Mouse (Mus musculus): ENCODE measurements around the gene 1110002E22Rik. TPM values are rescaled to one million over a fixed set of nuclear protein-coding genes. Genes with fewer than 3 reads are reported as not detected.

Gene 1110002E22Rik
- polyA plus RNA-seq, 1 experiment from 2014 or later = 6.3 TPM

GRCm38 (mm10) chr3:138033986-138034385 lies 30.9 kb upstream of the 1110002E22Rik start:
- Histone ChIP-seq H3K4me1 (ENCODE audit: control insufficient read depth, insufficient read depth, low read length) (no peaks in the 10 kb centered on the region; the same call in 1 of the 2 replicates), H3K4me3 (ENCODE audit: low read depth, low read length) (no peak overlapping the region), H3K36me3 (ENCODE audit: control insufficient read depth, insufficient read depth, low read length) (no peaks in the 10 kb centered on the region), H3K9me3 (replicated peaks; ENCODE audit: control insufficient read depth, low read length) (no peaks in the 10 kb centered on the region; the same call in 1 of the 2 replicates), H3K4me2 (no peak overlapping the region), H3K9ac (ENCODE audit: low read depth, low read length) (no peak overlapping the region), H3K27me3 (ENCODE audit: control insufficient read depth, insufficient read depth, low read length) (no peaks in the 10 kb centered on the region), H3K27ac (ENCODE audit: low read depth, low read length) (no peak overlapping the region)
- ATAC-seq (replicated peaks; ENCODE audit: insufficient number of reproducible peaks, low FRiP score, low TSS enrichment) = no peak
- WGBS (ENCODE audit: insufficient replicate concordance) = 55% methylated on average over 6 of the region's 6 CpGs

- H3K4me2 ChIP-seq = no peak overlapping the region
- H3K4me1 ChIP-seq (ENCODE audit: control insufficient read depth, insufficient read depth, low read length) = no peaks in the 10 kb centered on the region
- H3K9me3 ChIP-seq (replicated peaks; ENCODE audit: control insufficient read depth, low read length) = no peaks in the 10 kb centered on the region; the same call in 1 of the 2 replicates
- H3K9ac ChIP-seq (ENCODE audit: low read depth, low read length) = no peak overlapping the region
- no peak overlapping the region for H3K27ac ChIP-seq (ENCODE audit: low read depth, low read length)
- 63% methylated on average over 2 of the region's 2 CpGs for WGBS (ENCODE audit: insufficient replicate concordance)
- H3K27me3 ChIP-seq (ENCODE audit: control insufficient read depth, insufficient read depth, low read length) = no peaks in the 10 kb centered on the region
- ATAC-seq (replicated peaks; ENCODE audit: insufficient number of reproducible peaks, low FRiP score, low TSS enrichment) = no peak
- no peak overlapping the region for H3K4me3 ChIP-seq (ENCODE audit: low read depth, low read length)
- no peaks in the 10 kb centered on the region for H3K36me3 ChIP-seq (ENCODE audit: control insufficient read depth, insufficient read depth, low read length)
Observed at GRCm38 (mm10) chr3:138040938-138041337, 23.9 kb upstream of the 1110002E22Rik start.

GRCm38 (mm10) chr3:138041591-138042301 lies 23.1 kb upstream of the 1110002E22Rik start:
- Histone ChIP-seq H3K27me3 (ENCODE audit: control insufficient read depth, insufficient read depth, low read length) (no peaks in the 10 kb centered on the region), H3K4me2 (no peak overlapping the region), H3K9ac (ENCODE audit: low read depth, low read length) (no peak overlapping the region), H3K4me3 (ENCODE audit: low read depth, low read length) (no peak overlapping the region), H3K4me1 (ENCODE audit: control insufficient read depth, insufficient read depth, low read length) (no peaks in the 10 kb centered on the region), H3K36me3 (ENCODE audit: control insufficient read depth, insufficient read depth, low read length) (no peaks in the 10 kb centered on the region), H3K9me3 (replicated peaks; ENCODE audit: control insufficient read depth, low read length) (no peaks in the 10 kb centered on the region; the same call in 1 of the 2 replicates), H3K27ac (ENCODE audit: low read depth, low read length) (no peak overlapping the region)
- ATAC-seq (replicated peaks; ENCODE audit: insufficient number of reproducible peaks, low FRiP score, low TSS enrichment) = no peak
- WGBS (ENCODE audit: insufficient replicate concordance) = 60% methylated on average over 3 of the region's 3 CpGs

- 83% methylated on average over 7 of the region's 7 CpGs for WGBS (ENCODE audit: insufficient replicate concordance)
- Histone ChIP-seq H3K9ac (ENCODE audit: low read depth, low read length) (no peak overlapping the region), H3K36me3 (ENCODE audit: control insufficient read depth, insufficient read depth, low read length) (no peaks in the 10 kb centered on the region), H3K27me3 (ENCODE audit: control insufficient read depth, insufficient read depth, low read length) (no peaks in the 10 kb centered on the region), H3K9me3 (replicated peaks; ENCODE audit: control insufficient read depth, low read length) (no peaks in the 10 kb centered on the region; the same call in 1 of the 2 replicates), H3K4me2 (no peak overlapping the region), H3K4me1 (ENCODE audit: control insufficient read depth, insufficient read depth, low read length) (no peaks in the 10 kb centered on the region), H3K27ac (ENCODE audit: low read depth, low read length) (no peak overlapping the region), H3K4me3 (ENCODE audit: low read depth, low read length) (no peak overlapping the region)
- ATAC-seq (replicated peaks; ENCODE audit: insufficient number of reproducible peaks, low FRiP score, low TSS enrichment) = no peak
Observed at GRCm38 (mm10) chr3:138043316-138043715, 21.5 kb upstream of the 1110002E22Rik start.

- Histone ChIP-seq H3K4me2 (no peak overlapping the region), H3K4me3 (ENCODE audit: low read depth, low read length) (no peak overlapping the region), H3K27ac (ENCODE audit: low read depth, low read length) (no peak overlapping the region), H3K27me3 (ENCODE audit: control insufficient read depth, insufficient read depth, low read length) (no peaks in the 10 kb centered on the region), H3K9me3 (replicated peaks; ENCODE audit: control insufficient read depth, low read length) (no peaks in the 10 kb centered on the region), H3K36me3 (ENCODE audit: control insufficient read depth, insufficient read depth, low read length) (no peaks in the 10 kb centered on the region), H3K4me1 (ENCODE audit: control insufficient read depth, insufficient read depth, low read length) (peaks cover 8% of the 10 kb centered on the region), H3K9ac (ENCODE audit: low read depth, low read length) (no peak overlapping the region)
- WGBS (ENCODE audit: insufficient replicate concordance) = 79% methylated on average over 6 of the region's 6 CpGs
- no peak for ATAC-seq (replicated peaks; ENCODE audit: insufficient number of reproducible peaks, low FRiP score, low TSS enrichment)
Observed at GRCm38 (mm10) chr3:138049555-138049954, 15.3 kb upstream of the 1110002E22Rik start.

GRCm38 (mm10) chr3:138050772-138051171 lies 14.1 kb upstream of the 1110002E22Rik start:
- no peak overlapping the region for H3K9ac ChIP-seq (ENCODE audit: low read depth, low read length)
- H3K27ac ChIP-seq (ENCODE audit: low read depth, low read length) = no peak overlapping the region
- no peaks in the 10 kb centered on the region for H3K36me3 ChIP-seq (ENCODE audit: control insufficient read depth, insufficient read depth, low read length)
- H3K9me3 ChIP-seq (replicated peaks; ENCODE audit: control insufficient read depth, low read length) = no peaks in the 10 kb centered on the region
- H3K27me3 ChIP-seq (ENCODE audit: control insufficient read depth, insufficient read depth, low read length) = no peaks in the 10 kb centered on the region
- WGBS (ENCODE audit: insufficient replicate concordance) = 59% methylated on average over 11 of the region's 11 CpGs
- no peak overlapping the region for H3K4me3 ChIP-seq (ENCODE audit: low read depth, low read length)
- no peak for ATAC-seq (replicated peaks; ENCODE audit: insufficient number of reproducible peaks, low FRiP score, low TSS enrichment)
- no peak overlapping the region for H3K4me2 ChIP-seq
- peaks cover 8% of the 10 kb centered on the region for H3K4me1 ChIP-seq (ENCODE audit: control insufficient read depth, insufficient read depth, low read length)

GRCm38 (mm10) chr3:138051431-138051830 lies 13.4 kb upstream of the 1110002E22Rik start:
- Histone ChIP-seq H3K36me3 (ENCODE audit: control insufficient read depth, insufficient read depth, low read length) (no peaks in the 10 kb centered on the region), H3K4me1 (ENCODE audit: control insufficient read depth, insufficient read depth, low read length) (peaks cover 8% of the 10 kb centered on the region), H3K4me2 (no peak overlapping the region), H3K4me3 (ENCODE audit: low read depth, low read length) (no peak overlapping the region), H3K27me3 (ENCODE audit: control insufficient read depth, insufficient read depth, low read length) (no peaks in the 10 kb centered on the region), H3K9ac (ENCODE audit: low read depth, low read length) (no peak overlapping the region), H3K27ac (ENCODE audit: low read depth, low read length) (no peak overlapping the region), H3K9me3 (replicated peaks; ENCODE audit: control insufficient read depth, low read length) (no peaks in the 10 kb centered on the region)
- WGBS (ENCODE audit: insufficient replicate concordance) = 64% methylated on average over 3 of the region's 3 CpGs
- no peak for ATAC-seq (replicated peaks; ENCODE audit: insufficient number of reproducible peaks, low FRiP score, low TSS enrichment)

- Histone ChIP-seq H3K9me3 (replicated peaks; ENCODE audit: control insufficient read depth, low read length) (no peaks in the 10 kb centered on the region), H3K9ac (ENCODE audit: low read depth, low read length) (peak overlapping the region; percentile 29; the same call in 1 of the 2 replicates), H3K4me2 (peak overlapping the region; percentile 30), H3K36me3 (ENCODE audit: control insufficient read depth, insufficient read depth, low read length) (no peaks in the 10 kb centered on the region), H3K4me3 (ENCODE audit: low read depth, low read length) (no peak overlapping the region), H3K27ac (ENCODE audit: low read depth, low read length) (peak overlapping the region; percentile 92), H3K4me1 (ENCODE audit: control insufficient read depth, insufficient read depth, low read length) (peaks cover 16% of the 10 kb centered on the region), H3K27me3 (ENCODE audit: control insufficient read depth, insufficient read depth, low read length) (no peaks in the 10 kb centered on the region)
- ATAC-seq (replicated peaks; ENCODE audit: insufficient number of reproducible peaks, low FRiP score, low TSS enrichment) = peak; percentile 80
- WGBS (ENCODE audit: insufficient replicate concordance) = 13% methylated on average over 4 of the region's 4 CpGs
Observed at GRCm38 (mm10) chr3:138053969-138054368, 10.9 kb upstream of the 1110002E22Rik start.

- peaks cover 26% of the 10 kb centered on the region for H3K4me1 ChIP-seq (ENCODE audit: control insufficient read depth, insufficient read depth, low read length)
- WGBS (ENCODE audit: insufficient replicate concordance) = 59% methylated on average over 7 of the region's 7 CpGs
- H3K9me3 ChIP-seq (replicated peaks; ENCODE audit: control insufficient read depth, low read length) = no peaks in the 10 kb centered on the region
- H3K4me3 ChIP-seq (ENCODE audit: low read depth, low read length) = no peak overlapping the region
- no peaks in the 10 kb centered on the region for H3K27me3 ChIP-seq (ENCODE audit: control insufficient read depth, insufficient read depth, low read length)
- 0 out of 2 replicates have a peak overlapping the region, but pooled peaks have one; percentile 22 for H3K9ac ChIP-seq (ENCODE audit: low read depth, low read length)
- no peak overlapping the region for H3K4me2 ChIP-seq
- no peaks in the 10 kb centered on the region for H3K36me3 ChIP-seq (ENCODE audit: control insufficient read depth, insufficient read depth, low read length)
- no peak for ATAC-seq (replicated peaks; ENCODE audit: insufficient number of reproducible peaks, low FRiP score, low TSS enrichment)
- 0 out of 2 replicates have a peak overlapping the region, but pooled peaks have one; percentile 46 for H3K27ac ChIP-seq (ENCODE audit: low read depth, low read length)
Observed at GRCm38 (mm10) chr3:138056976-138057375, 7.9 kb upstream of the 1110002E22Rik start.
